Mouse (Mus musculus) bone marrow, adult 2 months (tissue): ENCODE measurements around the gene Fxyd5.

Experiments
- CTCF ChIP-seq: fragments of 200-500 bp; IDR thresholded peaks from 2 replicates; pipeline ENCODE4 v1.5.1; 2011; ENCODE audit warnings: low read length, control low read depth; ENCODE audit not compliant: control insufficient read depth, insufficient read depth
- POLR2A ChIP-seq: fragments of 200-500 bp; IDR thresholded peaks from 2 replicates; pipeline ENCODE4 v1.6.1; 2011; ENCODE audit warnings: low read depth, mild to moderate bottlenecking, control low read depth, low read length, borderline replicate concordance; ENCODE audit not compliant: control insufficient read depth

DNA sequence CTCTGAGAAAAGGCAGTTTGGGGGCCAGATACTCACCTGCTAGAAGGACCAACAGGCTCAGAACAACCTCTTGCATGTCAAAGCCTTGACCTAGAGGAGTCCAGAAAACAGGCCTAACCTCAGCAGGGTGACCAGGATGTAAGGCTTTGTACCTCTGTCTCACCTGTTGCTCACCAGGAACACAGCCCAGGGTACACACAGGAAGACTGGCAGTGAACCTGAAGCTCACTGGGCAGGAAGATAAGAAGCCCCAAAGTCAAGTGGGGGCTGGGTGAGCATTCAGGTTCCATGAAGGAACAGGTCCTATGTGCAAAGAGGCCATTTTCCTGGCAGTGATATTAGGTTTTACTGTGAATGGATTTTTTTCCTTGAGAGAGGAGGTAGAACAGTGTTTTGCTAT lies 31.3 kb upstream of the Fxyd5 start:
- TF ChIP-seq CTCF (no peak), POLR2A (no peak)
